Mouse (Mus musculus) layer of hippocampus, postnatal 14 days (tissue): Measurements from ENCODE around the gene Olfr180. TPM values are rescaled to one million over a fixed set of nuclear protein-coding genes. Genes with fewer than 3 reads are reported as not detected.

ENCODE experiments used
- DNase-seq, 2 experiments: peaks; one replicate each; pipeline ENCODE4 v3.0.0; 2021 to 2022; ENCODE audit warnings: low spot score in 2 of 2, mixed read lengths in 1 of 2
- long read RNA-seq, 2 experiments: library from polyadenylated mRNA; stranded (forward); transcript quantifications; one replicate each; pipeline ENCODE4 v2.0.0; 2021
- total RNA-seq, 2 experiments: library from RNA; stranded (reverse); gene quantifications; 2 replicates each; pipeline ENCODE4 v1.2.3; 2021

Gene Olfr180
- not detected for total RNA-seq
- long read RNA-seq, experiment 1 = 0 reads
- long read RNA-seq, experiment 2 = 0 reads

DNA sequence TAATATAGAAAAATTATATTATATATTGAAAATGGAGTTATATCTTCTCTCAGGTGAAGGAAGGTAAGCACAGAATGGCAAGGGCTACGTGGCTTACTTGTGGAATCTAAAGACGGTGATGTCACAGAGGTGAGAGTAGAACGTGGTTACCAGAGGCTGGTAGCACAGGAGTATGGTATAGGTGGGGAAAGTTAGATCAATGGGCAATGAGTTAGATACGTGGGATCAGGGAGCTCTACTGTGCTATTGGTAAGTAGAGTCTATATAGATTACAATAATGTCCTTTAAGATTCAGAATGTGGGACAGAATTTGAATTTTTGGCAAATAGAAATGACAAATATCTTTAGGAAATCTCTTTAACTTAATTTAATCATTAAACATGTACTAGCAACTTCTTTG is at the start of gene Olfr180:
Gene Olfr180, minus strand, starts transcription at position 101 of the 400 bp plus-strand sequence.
- no peak for DNase-seq

DNA sequence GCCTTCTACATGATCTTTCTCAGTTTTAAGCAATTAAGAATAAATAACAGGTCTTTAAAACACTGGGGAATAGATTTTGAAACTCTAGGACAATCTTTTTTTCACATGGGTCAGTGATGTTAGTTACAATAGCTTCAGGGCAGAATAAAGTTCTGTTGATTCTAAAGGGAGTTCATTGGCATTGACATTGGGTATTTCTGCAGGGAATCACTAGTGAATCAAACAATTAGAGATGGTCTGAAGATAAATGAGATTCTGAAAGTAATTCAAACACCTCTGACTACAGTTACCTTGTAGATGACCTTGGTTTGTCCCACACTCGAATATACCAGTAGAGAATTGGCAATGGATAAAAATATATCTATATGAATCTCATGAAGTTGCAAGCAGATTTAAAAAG is 537 bp downstream of the Olfr180 start, which contains the start of gene Olfr181:
Gene Olfr181, minus strand, starts transcription at position 101 of the 400 bp plus-strand sequence.
- DNase-seq = no peak

- no peak for DNase-seq
These were observed 37.2 kb downstream of the Olfr180 start, which contains the start of gene Olfr178 for GRCm38 (mm10) chr16:58891963-58892362. Gene Olfr178, minus strand, starts transcription at chr16:58892063.

GRCm38 (mm10) chr16:58884416-58884815 is 44.8 kb downstream of the Olfr180 start:
- peak in 1 of 2 experiments; percentile 15 for DNase-seq

- no peak for DNase-seq
These were observed 54.5 kb downstream of the Olfr180 start, which contains the start of gene Olfr177 for GRCm38 (mm10) chr16:58874668-58875067. Gene Olfr177, minus strand, starts transcription at chr16:58874768.

Other genes starting within 250 kb of the Olfr180 start
- not detected for gene Gpr15, start 210.3 kb downstream of the Olfr180 start, total RNA-seq
- gene Cldnd1, start 201.5 kb downstream of the Olfr180 start, total RNA-seq = 10 to 100 TPM; 87.9 to 98.7 TPM
- not detected for gene Olfr172, start 166.2 kb downstream of the Olfr180 start, total RNA-seq
- not detected for gene Olfr173, start 129.1 kb downstream of the Olfr180 start, total RNA-seq
- not detected for gene Olfr175-ps1, start 102.6 kb downstream of the Olfr180 start, total RNA-seq
- gene Olfr177, start 54.6 kb downstream of the Olfr180 start, total RNA-seq = not detected
- gene Olfr178, start 37.3 kb downstream of the Olfr180 start, total RNA-seq = not detected
- gene Olfr181, start 637 bp downstream of the Olfr180 start, total RNA-seq = not detected
- gene Olfr183, start 66.0 kb upstream of the Olfr180 start, total RNA-seq = not detected
- not detected for gene Olfr186, start 100.9 kb upstream of the Olfr180 start, total RNA-seq
- not detected for gene Olfr187, start 110.4 kb upstream of the Olfr180 start, total RNA-seq
- gene Olfr190, start 148.6 kb upstream of the Olfr180 start, total RNA-seq = not detected
- not detected for gene Olfr191, start 160.4 kb upstream of the Olfr180 start, total RNA-seq
- not detected for gene Olfr193, start 182.5 kb upstream of the Olfr180 start, total RNA-seq
- gene Olfr194, start 191.7 kb upstream of the Olfr180 start, total RNA-seq = not detected
- gene Olfr195, start 217.7 kb upstream of the Olfr180 start, total RNA-seq = not detected
- gene Olfr196, start 241.1 kb upstream of the Olfr180 start, total RNA-seq = not detected